Mouse (Mus musculus): ENCODE results near the gene Ilf2. TPM values are rescaled to one million over a fixed set of nuclear protein-coding genes. Genes with fewer than 3 reads are reported as not detected.

Ilf2 gene
- polyA plus RNA-seq, 1 experiment = 50.8 TPM

- 95% methylated on average over 9 of the region's 9 CpGs for WGBS
- no peak for DNase-seq
- H3K27ac ChIP-seq (ENCODE audit: control insufficient read depth, insufficient read depth, low read length) = no peak overlapping the region
- no peak overlapping the region for H3K4me3 ChIP-seq (ENCODE audit: control insufficient read depth, insufficient read depth, low read length)
- H3K36me3 ChIP-seq (ENCODE audit: control insufficient read depth, insufficient read depth, low read length) = no peaks in the 10 kb centered on the region
- TF ChIP-seq CTCF (IDR thresholded peaks at IDR 0.05; ENCODE audit: borderline replicate concordance, control insufficient read depth, extremely low read depth, insufficient read depth, low read length, poor library complexity) (no peak), POLR2A (IDR thresholded peaks at IDR 0.05; ENCODE audit: control insufficient read depth, extremely low read depth, insufficient read depth, low read length, poor library complexity) (no peak)
- peaks cover 8% of the 10 kb centered on the region; the same call in 1 of the 2 replicates for H3K27me3 ChIP-seq (ENCODE audit: control insufficient read depth, insufficient read depth, low read length)
- H3K4me1 ChIP-seq (replicated peaks; ENCODE audit: control insufficient read depth, insufficient read depth, low read length) = no peaks in the 10 kb centered on the region
Observed at GRCm38 (mm10) chr3:90459727-90460126, 16.2 kb upstream of the Ilf2 start.

- 77% methylated on average over 5 of the region's 5 CpGs for WGBS
Observed at GRCm38 (mm10) chr3:90460315-90460714, 15.6 kb upstream of the Ilf2 start.

GRCm38 (mm10) chr3:90461935-90462334 lies 14.0 kb upstream of the Ilf2 start:
- Histone ChIP-seq H3K4me3 (ENCODE audit: control insufficient read depth, insufficient read depth, low read length) (no peak overlapping the region), H3K4me1 (replicated peaks; ENCODE audit: control insufficient read depth, insufficient read depth, low read length) (peaks cover 9% of the 10 kb centered on the region; the same call in 1 of the 2 replicates), H3K36me3 (ENCODE audit: control insufficient read depth, insufficient read depth, low read length) (no peaks in the 10 kb centered on the region), H3K27ac (ENCODE audit: control insufficient read depth, insufficient read depth, low read length) (no peak overlapping the region), H3K27me3 (ENCODE audit: control insufficient read depth, insufficient read depth, low read length) (peaks cover 16% of the 10 kb centered on the region; the same call in 1 of the 2 replicates)
- 92% methylated on average over 3 of the region's 3 CpGs for WGBS
- no peak for DNase-seq
- no peak for TF ChIP-seq CTCF (IDR thresholded peaks at IDR 0.05; ENCODE audit: borderline replicate concordance, control insufficient read depth, extremely low read depth, insufficient read depth, low read length, poor library complexity)
- no peak for TF ChIP-seq POLR2A (IDR thresholded peaks at IDR 0.05; ENCODE audit: control insufficient read depth, extremely low read depth, insufficient read depth, low read length, poor library complexity)

More at GRCm38 (mm10) chr3:90460315-90460714, 15.6 kb upstream of the Ilf2 start:
- Histone ChIP-seq H3K4me1 (replicated peaks; ENCODE audit: control insufficient read depth, insufficient read depth, low read length) (peaks cover 6% of the 10 kb centered on the region; the same call in 1 of the 2 replicates), H3K4me3 (ENCODE audit: control insufficient read depth, insufficient read depth, low read length) (no peak overlapping the region), H3K36me3 (ENCODE audit: control insufficient read depth, insufficient read depth, low read length) (no peaks in the 10 kb centered on the region), H3K27me3 (ENCODE audit: control insufficient read depth, insufficient read depth, low read length) (peaks cover 14% of the 10 kb centered on the region; the same call in 1 of the 2 replicates), H3K27ac (ENCODE audit: control insufficient read depth, insufficient read depth, low read length) (no peak overlapping the region)
- TF ChIP-seq POLR2A (IDR thresholded peaks at IDR 0.05; ENCODE audit: control insufficient read depth, extremely low read depth, insufficient read depth, low read length, poor library complexity) (no peak), CTCF (IDR thresholded peaks at IDR 0.05; ENCODE audit: borderline replicate concordance, control insufficient read depth, extremely low read depth, insufficient read depth, low read length, poor library complexity) (no peak)
- no peak for DNase-seq

- TF ChIP-seq POLR2A (IDR thresholded peaks at IDR 0.05; ENCODE audit: control insufficient read depth, extremely low read depth, insufficient read depth, low read length, poor library complexity) (no peak), CTCF (IDR thresholded peaks at IDR 0.05; ENCODE audit: borderline replicate concordance, control insufficient read depth, extremely low read depth, insufficient read depth, low read length, poor library complexity) (no peak)
- 65% methylated on average over 7 of the region's 7 CpGs for WGBS
- Histone ChIP-seq H3K36me3 (ENCODE audit: control insufficient read depth, insufficient read depth, low read length) (no peaks in the 10 kb centered on the region), H3K27me3 (ENCODE audit: control insufficient read depth, insufficient read depth, low read length) (peaks cover 16% of the 10 kb centered on the region; the same call in 1 of the 2 replicates), H3K27ac (ENCODE audit: control insufficient read depth, insufficient read depth, low read length) (no peak overlapping the region), H3K4me1 (replicated peaks; ENCODE audit: control insufficient read depth, insufficient read depth, low read length) (peaks cover 9% of the 10 kb centered on the region; the same call in 1 of the 2 replicates), H3K4me3 (ENCODE audit: control insufficient read depth, insufficient read depth, low read length) (no peak overlapping the region)
- no peak for DNase-seq
Observed at GRCm38 (mm10) chr3:90462579-90462978, 13.3 kb upstream of the Ilf2 start.

- DNase-seq = no peak
- Histone ChIP-seq H3K36me3 (ENCODE audit: control insufficient read depth, insufficient read depth, low read length) (no peaks in the 10 kb centered on the region), H3K27me3 (ENCODE audit: control insufficient read depth, insufficient read depth, low read length) (peaks cover 16% of the 10 kb centered on the region; the same call in 1 of the 2 replicates), H3K27ac (ENCODE audit: control insufficient read depth, insufficient read depth, low read length) (no peak overlapping the region), H3K4me3 (ENCODE audit: control insufficient read depth, insufficient read depth, low read length) (peak overlapping the region; percentile 42), H3K4me1 (replicated peaks; ENCODE audit: control insufficient read depth, insufficient read depth, low read length) (peaks cover 9% of the 10 kb centered on the region; the same call in 1 of the 2 replicates)
- TF ChIP-seq POLR2A (IDR thresholded peaks at IDR 0.05; ENCODE audit: control insufficient read depth, extremely low read depth, insufficient read depth, low read length, poor library complexity) = no peak
- TF ChIP-seq CTCF (IDR thresholded peaks at IDR 0.05; ENCODE audit: borderline replicate concordance, control insufficient read depth, extremely low read depth, insufficient read depth, low read length, poor library complexity) = no peak
- WGBS = 40% methylated on average over 37 of the region's 37 CpGs
Observed at GRCm38 (mm10) chr3:90464552-90465080, 11.3 kb upstream of the Ilf2 start.

- 3% methylated on average over 75 of the region's 75 CpGs for whole genome bisulfite sequencing
- no peak for TF ChIP-seq POLR2A (IDR thresholded peaks at IDR 0.05; ENCODE audit: control insufficient read depth, extremely low read depth, insufficient read depth, low read length, poor library complexity)
- TF ChIP-seq CTCF (IDR thresholded peaks at IDR 0.05; ENCODE audit: borderline replicate concordance, control insufficient read depth, extremely low read depth, insufficient read depth, low read length, poor library complexity) = no peak
- no peaks in the 10 kb centered on the region for H3K36me3 ChIP-seq (ENCODE audit: control insufficient read depth, insufficient read depth, low read length)
- peak overlapping the region; percentile 42 for H3K4me3 ChIP-seq (ENCODE audit: control insufficient read depth, insufficient read depth, low read length)
- peaks cover 9% of the 10 kb centered on the region; the same call in 1 of the 2 replicates for H3K4me1 ChIP-seq (replicated peaks; ENCODE audit: control insufficient read depth, insufficient read depth, low read length)
- peak; percentile 17 for DNase-seq
- peaks cover 16% of the 10 kb centered on the region; the same call in 1 of the 2 replicates for H3K27me3 ChIP-seq (ENCODE audit: control insufficient read depth, insufficient read depth, low read length)
- H3K27ac ChIP-seq (ENCODE audit: control insufficient read depth, insufficient read depth, low read length) = no peak overlapping the region
Observed at GRCm38 (mm10) chr3:90465081-90465685, 10.7 kb upstream of the Ilf2 start.
